Mouse (Mus musculus) G1E (cell line): ENCODE measurements at regions not wholly inside any gene's neighbourhood (a gene's known extent, or its start where the extent isn't known, plus 50 kb on each side); places are given as distances from the start of the nearest gene placed in this dataset.

ENCODE experiments used
- CTCF ChIP-seq: IDR thresholded peaks from 2 replicates; pipeline ENCODE4 v1.5.1; 2012; ENCODE audit warnings: low read depth, low read length, inconsistent platforms, mixed read lengths
- GATA1 ChIP-seq: IDR thresholded peaks from 2 replicates; pipeline ENCODE4 v1.6.1; 2012; ENCODE audit warnings: borderline replicate concordance, low read length, inconsistent platforms, mixed read lengths
- TAL1 ChIP-seq: conservative IDR thresholded peaks from 2 replicates; pipeline ENCODE4 v1.6.1; 2012; ENCODE audit warnings: low read depth, low read length, inconsistent platforms, mixed read lengths

- TF ChIP-seq CTCF (no peak), GATA1 (no peak), TAL1 (no peak)
Measured at GRCm38 (mm10) chr13:39376269-39376668, 415.6 kb upstream of the Slc35b3 start.
